Mouse (Mus musculus) left cerebral cortex, adult 2 months (tissue): ENCODE measurements around the gene Pacs1. TPM values are rescaled to one million over a fixed set of nuclear protein-coding genes. Genes with fewer than 3 reads are reported as not detected.
"Not testable (repeated sequence)": the region's sequence is repeated elsewhere in the genome, so short reads cannot be mapped to it uniquely, and the experiment has no call there.

Experiments
- DNase-seq, 2 experiments: peaks; one replicate each; pipeline ENCODE4 v3.0.0; 2021 to 2022; ENCODE audit warnings: low spot score in 2 of 2, mixed read lengths in 1 of 2; ENCODE audit errors: extremely low spot score in 1 of 2
- H3K27ac ChIP-seq: fragments of 200-600 bp; 2 replicates; pipeline ENCODE4 v1.8.1; 2022
- H3K4me3 ChIP-seq: fragments of 200-600 bp; 2 replicates; pipeline ENCODE4 v1.8.1; 2022
- CTCF ChIP-seq: fragments of 200-600 bp; IDR thresholded peaks from 2 replicates; pipeline ENCODE4 v1.8.1; 2022; ENCODE audit warnings: antibody characterized with exemption, mild to moderate bottlenecking, moderate library complexity
- intact Hi-C: fragments of 180-260 bp; cut with DNase I; formaldehyde crosslinking; loops from one replicate; pipeline ENCODE4 v1.15.1; 2025
- microRNA-seq, 2 experiments: library from miRNA; unstranded; fragments of <30 nt; microRNA quantifications; one replicate each; pipeline ENCODE4 v1.2.0; 2021
- total RNA-seq, 2 experiments: library from RNA; stranded (reverse); gene quantifications; 2 replicates each; pipeline ENCODE4 v1.2.3; 2021

Pacs1 gene
- total RNA-seq, 2 experiments from 2014 or later, result 57.5 to 61.2 TPM

DNA sequence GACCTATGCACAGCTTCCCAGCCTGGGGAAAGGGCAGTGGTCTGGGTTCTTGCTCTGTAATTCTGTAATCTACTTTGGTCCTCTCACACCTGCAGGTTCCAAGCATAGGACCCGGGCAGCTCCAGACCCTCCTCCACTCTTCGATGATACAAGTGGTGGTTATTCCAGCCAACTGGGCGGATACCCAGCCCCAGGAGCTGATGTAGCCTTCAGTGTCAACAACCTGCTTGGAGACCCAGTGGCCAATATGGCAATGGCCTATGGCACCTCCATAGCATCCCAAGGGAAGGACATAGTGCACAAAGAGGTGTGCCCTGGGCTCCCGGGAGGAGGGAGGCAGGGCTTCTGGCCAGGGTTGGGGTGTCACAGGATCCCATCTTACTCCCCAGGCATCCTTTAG lies 183.6 kb downstream of the Pacs1 start:
- no peak for DNase-seq
- Histone ChIP-seq H3K4me3 (peak overlapping the region; percentile 69), H3K27ac (no peak overlapping the region)
- TF ChIP-seq CTCF, result no peak
- intact Hi-C loops, result loop anchor here (2.0 kb wide), 1 partner anchor 51 kb away; no protein-coding TSS in a partner anchor

- TF ChIP-seq CTCF, result peak; percentile 50
- peak within 1 kb of the TSS; percentile 69 for H3K4me3 ChIP-seq
- peak within 1 kb of the TSS; percentile 90 for H3K27ac ChIP-seq
- DNase-seq, result peak; percentile 87 to 93
- intact Hi-C loops, result loop anchor here (2.0 kb wide), 1 partner anchor 53 kb away; no protein-coding TSS in a partner anchor
Observed at GRCm38 (mm10) chr19:5087884-5088728, 184.8 kb downstream of the Pacs1 start, which contains the start of gene Yif1a. Yif1a (plus strand) TSS chr19:5088538.

DNA sequence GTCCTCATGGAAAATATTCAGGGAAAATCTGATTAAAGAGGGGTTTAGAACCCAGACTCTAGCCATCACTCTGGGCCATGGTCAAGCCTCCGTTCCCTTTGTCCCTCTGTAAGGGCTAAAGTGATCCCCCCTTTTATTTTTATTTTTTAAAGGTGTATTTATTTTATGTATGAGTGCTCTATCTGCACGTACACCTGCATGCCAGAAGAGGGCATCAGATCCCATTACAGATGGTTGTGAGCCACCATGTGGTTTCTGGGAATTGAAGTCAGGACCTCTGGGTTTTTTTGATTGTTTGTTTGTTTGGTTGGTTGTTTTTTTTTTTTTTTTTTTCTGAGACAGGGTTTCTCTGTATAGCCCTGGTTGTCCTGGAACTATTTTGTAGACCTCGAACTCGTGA lies 186.4 kb downstream of the Pacs1 start:
- H3K4me3 ChIP-seq, DNase-seq, intact Hi-C loops, H3K27ac ChIP-seq: not testable (repeated sequence)
- TF ChIP-seq CTCF, result peak; percentile 48

DNA sequence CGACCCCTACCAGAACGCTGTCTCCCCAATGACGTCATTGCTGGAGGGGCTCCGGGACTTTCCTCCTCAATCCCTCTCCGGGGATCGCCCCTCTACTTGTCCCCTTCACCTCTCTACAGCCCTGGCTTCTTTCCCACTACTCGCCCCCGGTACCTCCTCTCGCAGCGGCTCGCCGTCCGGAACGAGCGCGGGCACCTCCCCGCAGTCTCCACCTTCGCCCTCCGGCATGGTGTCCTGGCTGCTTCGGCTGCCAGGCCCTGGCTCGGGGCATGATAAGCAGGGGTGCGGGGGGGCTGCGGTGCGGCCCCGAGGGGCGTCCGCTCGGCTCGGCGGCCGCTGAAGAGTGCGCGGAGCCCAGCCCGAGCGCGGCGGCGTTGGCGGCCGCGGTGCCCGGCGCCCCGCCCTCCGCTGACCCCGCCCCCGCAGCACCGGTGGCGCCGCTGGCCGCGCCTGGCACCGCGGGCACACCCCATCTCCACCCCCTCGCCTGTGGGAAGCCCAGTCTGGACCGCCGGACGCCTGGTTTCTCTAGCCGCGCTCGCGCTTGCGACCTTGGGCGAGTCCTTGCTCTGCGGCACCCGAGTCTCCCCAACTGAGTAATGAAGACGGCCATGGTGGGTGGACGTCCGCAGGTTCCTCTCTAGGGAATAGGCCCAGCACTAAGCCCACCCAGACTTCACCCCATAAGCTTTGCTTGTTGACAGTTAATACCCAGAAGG lies 187.6 kb downstream of the Pacs1 start, which contains the start of gene Tmem151a:
Gene Tmem151a (minus strand): TSS at position 387 of the 719 bp plus-strand sequence.
- peak within 1 kb of the TSS; percentile 100 for H3K27ac ChIP-seq
- intact Hi-C loops, result loop anchor here (2.0 kb wide), 1 partner anchor 35 kb away; the partner anchor contains the start of gene Rin1
- peak in 1 of 2 experiments; percentile 71 for DNase-seq
- peak within 1 kb of the TSS; percentile 69 for H3K4me3 ChIP-seq
- no peak for TF ChIP-seq CTCF

DNA sequence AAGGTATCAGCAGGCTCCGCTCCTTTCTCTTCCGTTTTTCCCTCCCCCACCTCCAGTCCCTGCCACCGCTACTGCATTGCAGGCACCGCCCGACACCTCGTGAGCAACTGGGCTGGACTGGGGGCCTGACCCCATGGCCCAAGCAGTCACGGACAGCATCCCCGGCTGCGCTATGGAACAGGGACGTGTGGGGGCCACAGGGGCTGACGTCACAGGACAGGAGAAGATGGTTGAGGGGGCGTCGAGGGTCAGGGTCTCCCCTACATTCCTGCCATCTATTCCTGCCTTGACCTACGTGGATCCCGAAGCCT lies 188.1 kb downstream of the Pacs1 start:
- no peak for TF ChIP-seq CTCF
- DNase-seq, result peak in 1 of 2 experiments; percentile 38
- H3K27ac ChIP-seq, result peak overlapping the region; percentile 100
- intact Hi-C loops, result loop anchor here (2.0 kb wide), 1 partner anchor 34 kb away; the partner anchor contains the start of gene Rin1
- peak overlapping the region; percentile 69 for H3K4me3 ChIP-seq

GRCm38 (mm10) chr19:5083961-5084833 lies 188.7 kb downstream of the Pacs1 start:
- Histone ChIP-seq H3K27ac (peak overlapping the region; percentile 100), H3K4me3 (peak overlapping the region; percentile 69)
- peak in 1 of 2 experiments; percentile 27 for DNase-seq
- intact Hi-C loops, result loop anchor here (2.0 kb wide), 1 partner anchor 33 kb away; the partner anchor contains the start of gene Rin1
- TF ChIP-seq CTCF, result no peak

Small RNAs within 50 kb of the gene (microRNA-seq; reads per million reads assigned to microRNA genes)
- 0 reads per million in 2 experiments for gene Gm27468

Other genes with a start within 250 kb of the Pacs1 start
- 10 to 100 TPM; 16.6 to 16.7 TPM for gene Slc29a2, start 249.3 kb downstream of the Pacs1 start, total RNA-seq
- 100 to 1,000 TPM; 109 to 131 TPM for gene B4gat1, start 234.3 kb downstream of the Pacs1 start, total RNA-seq
- 1 to 10 TPM; 4.9 to 5.8 TPM for gene AC124502.3, start 234.2 kb downstream of the Pacs1 start, total RNA-seq
- 10 to 100 TPM; 26.9 to 28.8 TPM for gene Brms1, start 231.8 kb downstream of the Pacs1 start, total RNA-seq
- 10 to 100 TPM; 94.6 to 95.9 TPM for gene Rin1, start 222.6 kb downstream of the Pacs1 start, total RNA-seq
- gene Cd248, start 205.0 kb downstream of the Pacs1 start, total RNA-seq, result 1 to 10 TPM; 4.3 to 5.4 TPM
- gene Tmem151a, start 187.6 kb downstream of the Pacs1 start, total RNA-seq, result 100 to 1,000 TPM; 154 to 156 TPM
- gene Yif1a, start 184.6 kb downstream of the Pacs1 start, total RNA-seq, result 10 to 100 TPM; 23.4 to 25.7 TPM
- 100 to 1,000 TPM; 214 to 247 TPM for gene Cnih2, start 174.6 kb downstream of the Pacs1 start, total RNA-seq
- gene Rab1b, start 166.0 kb downstream of the Pacs1 start, total RNA-seq, result 100 to 1,000 TPM; 144 to 157 TPM
- gene Klc2, start 154.6 kb downstream of the Pacs1 start, total RNA-seq, result 100 to 1,000 TPM; 279 to 291 TPM
- 100 to 1,000 TPM; 194 to 201 TPM for gene Sf3b2, start 22.3 kb upstream of the Pacs1 start, total RNA-seq
- 10 to 100 TPM; 78.0 to 80.9 TPM for gene Gal3st3, start 25.2 kb upstream of the Pacs1 start, total RNA-seq
- not detected for gene Catsper1, start 62.6 kb upstream of the Pacs1 start, total RNA-seq
- gene Cst6, start 76.5 kb upstream of the Pacs1 start, total RNA-seq, result 10 to 100 TPM; 25.7 to 27.4 TPM
- 10 to 100 TPM; 23.4 to 25.5 TPM for gene Eif1ad, start 93.6 kb upstream of the Pacs1 start, total RNA-seq
- gene Banf1, start 94.0 kb upstream of the Pacs1 start, total RNA-seq, result 10 to 100 TPM; 75.5 to 82.2 TPM
- 100 to 1,000 TPM in 1 of 2 experiments, 10 to 100 TPM in 1; 94.2 to 100 TPM for gene Sart1, start 115.6 kb upstream of the Pacs1 start, total RNA-seq
- gene Tsga10ip, start 129.4 kb upstream of the Pacs1 start, total RNA-seq, result not detected
- gene Drap1, start 151.9 kb upstream of the Pacs1 start, total RNA-seq, result 100 to 1,000 TPM; 248 to 267 TPM
- gene AI837181, start 152.0 kb upstream of the Pacs1 start, total RNA-seq, result 10 to 100 TPM; 68.0 to 74.1 TPM
- gene Fosl1, start 174.4 kb upstream of the Pacs1 start, total RNA-seq, result under 1 TPM in 1 of 2 experiments, not detected in 1; 0.65 TPM
- gene Ccdc85b, start 184.8 kb upstream of the Pacs1 start, total RNA-seq, result 10 to 100 TPM; 29.5 to 30.6 TPM
- 10 to 100 TPM; 88.9 to 92.1 TPM for gene Fibp, start 187.5 kb upstream of the Pacs1 start, total RNA-seq
- under 1 TPM; 0.36 to 0.47 TPM for gene Ctsw, start 195.4 kb upstream of the Pacs1 start, total RNA-seq
- 10 to 100 TPM; 16.8 to 17.2 TPM for gene Efemp2, start 200.8 kb upstream of the Pacs1 start, total RNA-seq
- gene Mus81, start 215.3 kb upstream of the Pacs1 start, total RNA-seq, result 10 to 100 TPM; 33.3 to 33.4 TPM
- 1,000 to 10,000 TPM; 1,296 to 1,301 TPM for gene Cfl1, start 217.3 kb upstream of the Pacs1 start, total RNA-seq
- 1 to 10 TPM; 8.0 to 9.2 TPM for gene 1700020D05Rik, start 230.7 kb upstream of the Pacs1 start, total RNA-seq
- 10 to 100 TPM; 81.5 to 89.0 TPM for gene Snx32, start 237.4 kb upstream of the Pacs1 start, total RNA-seq